Comparison of ENCODE assay signal across 7 mouse cellular contexts in genomic region chr4:48555729-48556128, GRCm38 (mm10). TPM values are rescaled to one million over a fixed set of nuclear protein-coding genes. Genes with fewer than 3 reads are reported as not detected.
A peak's percentile ranks its signal among the peaks of the same experiment; 100 is the strongest.
DNase-seq lines count a peak whose midpoint lies in the region; ATAC-seq lines count a peak whose summit lies in the region.

No protein-coding gene starts in this region.

- 29% methylated on average over 3 of the region's 3 CpGs for WGBS in hindbrain, embryonic 14.5 days
- WGBS in hindbrain, embryonic 12.5 days: 33% methylated on average over 3 of the region's 3 CpGs

- H3K4me3 ChIP-seq in hindbrain, embryonic 14.5 days (replicated peaks; ENCODE audit: low read length): no peak overlapping the region
- no peak overlapping the region for H3K4me3 ChIP-seq in hindbrain, embryonic 12.5 days

- ATAC-seq in hindbrain, embryonic 14.5 days (ENCODE audit: low FRiP score): no peak
- no peak for ATAC-seq in hindbrain, embryonic 12.5 days (ENCODE audit: low FRiP score)

- H3K27me3 ChIP-seq in hindbrain, embryonic 14.5 days (ENCODE audit: control insufficient read depth, insufficient read depth, low read length): no peaks in the 10 kb centered on the region
- no peaks in the 10 kb centered on the region for H3K27me3 ChIP-seq in hindbrain, embryonic 12.5 days

- H3K9ac ChIP-seq in hindbrain, embryonic 14.5 days: no peak overlapping the region
- H3K9ac ChIP-seq in hindbrain, embryonic 12.5 days: no peak overlapping the region

- no peak overlapping the region for H3K27ac ChIP-seq in hindbrain, embryonic 14.5 days
- H3K27ac ChIP-seq in hindbrain, embryonic 12.5 days: no peak overlapping the region

- no peaks in the 10 kb centered on the region for H3K4me1 ChIP-seq in hindbrain, embryonic 14.5 days (replicated peaks; ENCODE audit: control insufficient read depth, insufficient read depth, low read length)
- no peaks in the 10 kb centered on the region for H3K4me1 ChIP-seq in hindbrain, embryonic 12.5 days

- no peaks in the 10 kb centered on the region for H3K9me3 ChIP-seq in hindbrain, embryonic 14.5 days (ENCODE audit: control insufficient read depth, low read length)
- no peaks in the 10 kb centered on the region for H3K9me3 ChIP-seq in hindbrain, embryonic 12.5 days (replicated peaks)

- H3K36me3 ChIP-seq in hindbrain, embryonic 14.5 days (replicated peaks; ENCODE audit: control insufficient read depth, insufficient read depth): peaks cover 31% of the 10 kb centered on the region
- H3K36me3 ChIP-seq in hindbrain, embryonic 12.5 days: peaks cover 43% of the 10 kb centered on the region

- H3K4me2 ChIP-seq in hindbrain, embryonic 14.5 days (replicated peaks): no peak overlapping the region
- no peak overlapping the region for H3K4me2 ChIP-seq in hindbrain, embryonic 12.5 days (replicated peaks)

- peak; percentile 57 for DNase-seq in hindbrain, embryonic 14.5 days (ENCODE audit: low spot score)
- DNase-seq in urinary bladder, postnatal 25 days (ENCODE audit: low spot score): peak; percentile 35
- no peak for DNase-seq in urinary bladder, postnatal 10 days (ENCODE audit: low spot score)
- DNase-seq in cerebellum, postnatal 25 days: peak; percentile 44 to 72
- DNase-seq in left cerebral cortex, postnatal 4 days: peak; percentile 43
- DNase-seq in thymus, postnatal 0 days (ENCODE audit: low spot score): peak; percentile 31

- intact Hi-C loops in left cerebral cortex, postnatal 4 days (cut with DNase I): no loop called here

RNA-seq across cellular contexts. Expression of gene Msantd3, which starts 16.0 kb away (rescaled TPM):
- polyA plus RNA-seq in hindbrain, embryonic 14.5 days (2014; fragmentation: Nextera tagmentation; extraction: Ambion mirVana): 23.3 and 26.6 TPM in 2 replicates
- polyA plus RNA-seq in hindbrain, embryonic 12.5 days (2016; fragmentation: Nextera tagmentation; extraction: Ambion mirVana): 50.8 and 56.1 TPM in 2 replicates
- total RNA-seq in left cerebral cortex, postnatal 4 days (2021): 10 to 100 TPM; 43.8 to 48.5 TPM
- 3.6 and 4.8 TPM in 2 replicates for polyA plus RNA-seq in thymus, postnatal 0 days (2015; fragmentation: Nextera tagmentation; extraction: Ambion mirVana)

RNA-seq across cellular contexts. Expression of gene Tmeff1, which starts 29.2 kb away (rescaled TPM):
- polyA plus RNA-seq in hindbrain, embryonic 14.5 days (2014; fragmentation: Nextera tagmentation; extraction: Ambion mirVana): 333 and 365 TPM in 2 replicates
- 295 and 300 TPM in 2 replicates for polyA plus RNA-seq in hindbrain, embryonic 12.5 days (2016; fragmentation: Nextera tagmentation; extraction: Ambion mirVana)
- 100 to 1,000 TPM; 234 TPM for total RNA-seq in left cerebral cortex, postnatal 4 days (2021)
- 4.0 and 4.5 TPM in 2 replicates for polyA plus RNA-seq in thymus, postnatal 0 days (2015; fragmentation: Nextera tagmentation; extraction: Ambion mirVana)

Comparison
In these comparisons a context has a peak if more than half of its experiments do, and no peak if none do; other contexts are left out.
1. RNA of gene Tmeff1, which starts 29.2 kb away (polyA plus RNA-seq): 333 to 365 TPM in hindbrain, embryonic 14.5 days and 295 to 300 TPM in hindbrain, embryonic 12.5 days; 4.0 to 4.5 TPM in thymus, postnatal 0 days; every median in the first group is over 10 times any median in the second.